Mouse (Mus musculus) inflammation-experienced regulatory T-cells (primary cell): ENCODE data around the gene Usf3. TPM values are rescaled to one million over a fixed set of nuclear protein-coding genes. Genes with fewer than 3 reads are reported as not detected.

Experiments used
- polyA plus RNA-seq, 2 experiments: library from polyadenylated mRNA; unstranded; fragments of 100-300 nt; shearing (Covaris generic); gene quantifications; one replicate each; pipeline ENCODE4 v1.2.1; 2017

Gene Usf3
- polyA plus RNA-seq, result 1 to 10 TPM; 3.2 to 5.2 TPM

DNA sequence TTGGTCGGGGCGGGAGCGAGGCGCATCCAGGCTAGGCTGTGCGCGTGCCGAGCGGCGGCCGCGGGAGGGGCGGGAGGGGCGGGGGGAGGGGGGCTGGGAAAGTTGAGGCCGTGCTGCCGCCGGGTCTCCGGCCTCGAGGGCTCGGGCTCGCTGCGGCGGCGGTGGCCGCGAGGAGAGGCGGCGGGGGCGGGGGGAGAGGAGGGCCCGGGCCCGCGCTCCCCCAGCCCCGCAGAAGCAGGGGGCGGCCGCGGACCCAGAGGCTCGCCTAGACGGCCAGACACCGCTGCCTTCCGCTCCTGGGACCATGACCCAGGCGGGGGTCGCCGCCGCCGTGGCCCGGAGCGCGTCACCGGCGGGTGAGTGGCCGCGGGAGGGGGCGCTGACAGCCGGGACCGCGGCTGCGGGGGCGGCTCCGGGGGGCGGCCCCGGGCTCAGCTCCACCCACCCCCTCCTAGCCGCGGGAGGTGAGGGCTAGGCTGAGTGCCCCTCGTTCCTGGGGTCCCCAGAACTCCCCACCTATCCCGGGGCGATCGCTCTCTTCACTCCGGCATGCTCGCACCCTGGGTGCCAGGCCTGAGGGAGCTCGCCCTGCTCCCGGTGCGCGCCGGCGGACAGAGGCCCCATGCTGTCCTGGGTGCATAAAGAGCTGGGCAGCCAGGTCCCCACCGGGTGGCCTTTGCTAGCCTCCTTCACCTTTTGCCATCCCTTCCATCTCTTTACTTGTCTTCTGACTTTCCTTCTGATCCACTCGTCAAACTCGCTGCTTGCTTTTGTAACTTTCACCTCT lies at the start of gene Usf3:
TSS of gene Usf3 (plus strand) at position 92 of the 787 bp plus-strand sequence.

DNA sequence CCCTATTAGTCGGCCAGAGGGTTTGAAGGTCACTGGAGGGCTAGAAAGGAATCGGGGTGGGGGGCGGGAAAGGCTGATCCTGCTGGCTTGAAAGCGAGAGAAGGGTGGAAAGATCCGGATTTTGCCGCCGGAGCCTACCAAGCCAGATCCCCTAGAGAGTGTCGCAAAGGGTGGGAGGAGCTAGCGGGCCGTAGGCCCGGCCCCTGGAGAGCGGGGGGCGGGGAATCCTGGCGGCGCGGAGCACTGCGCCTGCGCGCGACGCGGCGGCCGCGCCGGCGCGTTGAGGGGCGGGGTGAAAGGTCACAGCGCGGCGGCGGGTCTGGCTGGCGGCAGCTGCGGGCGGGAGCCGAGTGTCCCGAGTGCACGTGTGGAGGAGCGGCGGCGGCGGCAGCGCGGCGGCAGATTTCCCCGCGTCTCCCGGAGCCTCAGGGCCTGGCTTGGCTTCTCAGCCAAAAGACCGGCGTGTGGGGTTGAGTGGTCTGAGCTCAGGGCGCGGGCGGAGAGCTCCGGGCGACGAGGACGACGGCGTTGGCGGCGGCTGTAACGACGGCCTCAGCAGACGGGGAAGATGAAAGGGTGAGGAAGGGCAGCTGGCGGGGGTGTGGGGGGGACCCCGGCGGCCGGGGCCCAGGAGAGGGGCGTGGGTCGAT lies 33.4 kb upstream of the Usf3 start, which contains the start of the genes Atp6v1a and Naa50:
TSS of gene Atp6v1a (minus strand) at position 170 of the 650 bp plus-strand sequence.
TSS of gene Naa50 (plus strand) at position 295 of the 650 bp plus-strand sequence.

Other genes with a start within 250 kb of the Usf3 start
- gene Qtrt2, start 246.4 kb upstream of the Usf3 start, polyA plus RNA-seq, result 10 to 100 TPM; 15.6 to 20.2 TPM
- gene Zdhhc23, start 193.5 kb upstream of the Usf3 start, polyA plus RNA-seq, result 1 to 10 TPM; 3.4 to 6.4 TPM
- 1 to 10 TPM; 4.4 to 6.3 TPM for gene Gramd1c, start 109.9 kb upstream of the Usf3 start, polyA plus RNA-seq
- gene Atp6v1a, start 33.5 kb upstream of the Usf3 start, polyA plus RNA-seq, result 10 to 100 TPM; 22.5 to 22.6 TPM
- gene Naa50, start 33.4 kb upstream of the Usf3 start, polyA plus RNA-seq, result 10 to 100 TPM; 61.4 to 71.3 TPM
- gene Sidt1, start 159.9 kb downstream of the Usf3 start, polyA plus RNA-seq, result 100 to 1,000 TPM in 1 of 2 experiments, 10 to 100 TPM in 1; 59.5 to 103 TPM
- gene Spice1, start 173.9 kb downstream of the Usf3 start, polyA plus RNA-seq, result 10 to 100 TPM; 21.9 to 50.7 TPM
- gene Cfap44, start 221.6 kb downstream of the Usf3 start, polyA plus RNA-seq, result under 1 TPM; 0.11 to 0.18 TPM